Mouse (Mus musculus): ENCODE results near the gene Lrrd1. TPM values are rescaled to one million over a fixed set of nuclear protein-coding genes. Genes with fewer than 3 reads are reported as not detected.
"Not testable (repeated sequence)": the region's sequence is repeated elsewhere in the genome, so short reads cannot be mapped to it uniquely, and the experiment has no call there.

The Lrrd1 gene
- total RNA-seq (2021) = under 1 TPM in 1 of 2 experiments, not detected in 1; 0.21 TPM

- intact Hi-C loops (cut with DNase I) = no loop called here
- DNase-seq (ENCODE audit: extremely low spot score in 1 of 2, low spot score in 2 of 2) = peak in 1 of 2 experiments; percentile 36
Measured at GRCm38 (mm10) chr5:3845026-3845425, at the start of gene Lrrd1. TSS of gene Lrrd1 (plus strand) at chr5:3845173.

GRCm38 (mm10) chr5:3797101-3797500 is 47.9 kb upstream of the Lrrd1 start:
- intact Hi-C loops (cut with DNase I); DNase-seq (ENCODE audit: extremely low spot score in 1 of 2, low spot score in 2 of 2): not testable (repeated sequence)

GRCm38 (mm10) chr5:3798656-3799055 is 46.3 kb upstream of the Lrrd1 start:
- DNase-seq (ENCODE audit: extremely low spot score in 1 of 2, low spot score in 2 of 2); intact Hi-C loops (cut with DNase I): not testable (repeated sequence)

GRCm38 (mm10) chr5:3800041-3800440 is 44.9 kb upstream of the Lrrd1 start:
- no peak for DNase-seq (ENCODE audit: extremely low spot score in 1 of 2, low spot score in 2 of 2)
- intact Hi-C loops (cut with DNase I) = loop anchor here (5.0 kb wide), 1 partner anchor 153 kb away; no protein-coding TSS in a partner anchor

- intact Hi-C loops (cut with DNase I) = loop anchor here (5.0 kb wide), 1 partner anchor 154 kb away; no protein-coding TSS in a partner anchor
- DNase-seq (ENCODE audit: extremely low spot score in 1 of 2, low spot score in 2 of 2) = no peak
Measured at GRCm38 (mm10) chr5:3800881-3801280, 44.1 kb upstream of the Lrrd1 start.

- intact Hi-C loops (cut with DNase I) = loop anchor here (5.0 kb wide), 1 partner anchor 155 kb away; no protein-coding TSS in a partner anchor
- no peak for DNase-seq (ENCODE audit: extremely low spot score in 1 of 2, low spot score in 2 of 2)
Measured at GRCm38 (mm10) chr5:3801672-3802432, 43.1 kb upstream of the Lrrd1 start.

GRCm38 (mm10) chr5:3802433-3803291 is 42.3 kb upstream of the Lrrd1 start, which contains the start of the genes Ankib1 and Krit1:
TSS of gene Ankib1 (minus strand) at chr5:3802925.
TSS of gene Krit1 (plus strand) at chr5:3803184.
- intact Hi-C loops (cut with DNase I) = loop anchor here (5.0 kb wide), 1 partner anchor 155 kb away; no protein-coding TSS in a partner anchor

GRCm38 (mm10) chr5:3803292-3804165 is 41.4 kb upstream of the Lrrd1 start:
- intact Hi-C loops (cut with DNase I) = loop anchor here (5.0 kb wide), 1 partner anchor 156 kb away; no protein-coding TSS in a partner anchor
- peak in 1 of 2 experiments; percentile 5 for DNase-seq (ENCODE audit: extremely low spot score in 1 of 2, low spot score in 2 of 2)

More at GRCm38 (mm10) chr5:3802433-3803291, 42.3 kb upstream of the Lrrd1 start, which contains the start of the genes Ankib1 and Krit1:
- peak; percentile 89 to 95 for DNase-seq (ENCODE audit: extremely low spot score in 1 of 2, low spot score in 2 of 2)

GRCm38 (mm10) chr5:3808472-3808871 is 36.5 kb upstream of the Lrrd1 start:
- no peak for DNase-seq (ENCODE audit: extremely low spot score in 1 of 2, low spot score in 2 of 2)
- intact Hi-C loops (cut with DNase I) = no loop called here

- intact Hi-C loops (cut with DNase I) = no loop called here
- DNase-seq (ENCODE audit: extremely low spot score in 1 of 2, low spot score in 2 of 2) = no peak
Measured at GRCm38 (mm10) chr5:3834107-3834506, 10.9 kb upstream of the Lrrd1 start.

- DNase-seq (ENCODE audit: extremely low spot score in 1 of 2, low spot score in 2 of 2) = no peak
- intact Hi-C loops (cut with DNase I) = no loop called here
Measured at GRCm38 (mm10) chr5:3870161-3870560, 25.2 kb downstream of the Lrrd1 start.

- intact Hi-C loops (cut with DNase I) = no loop called here
- no peak for DNase-seq (ENCODE audit: extremely low spot score in 1 of 2, low spot score in 2 of 2)
Measured at GRCm38 (mm10) chr5:3872348-3872747, 27.4 kb downstream of the Lrrd1 start.

- DNase-seq (ENCODE audit: extremely low spot score in 1 of 2, low spot score in 2 of 2) = no peak
Measured at GRCm38 (mm10) chr5:3873485-3873884, 28.5 kb downstream of the Lrrd1 start.

GRCm38 (mm10) chr5:3886862-3887261 is 41.9 kb downstream of the Lrrd1 start:
- intact Hi-C loops (cut with DNase I) = not testable (repeated sequence)

More at GRCm38 (mm10) chr5:3873485-3873884, 28.5 kb downstream of the Lrrd1 start:
- intact Hi-C loops (cut with DNase I) = no loop called here

GRCm38 (mm10) chr5:3889201-3889600 is 44.2 kb downstream of the Lrrd1 start:
- no peak for DNase-seq (ENCODE audit: extremely low spot score in 1 of 2, low spot score in 2 of 2)
- intact Hi-C loops (cut with DNase I) = no loop called here

More at GRCm38 (mm10) chr5:3886862-3887261, 41.9 kb downstream of the Lrrd1 start:
- DNase-seq (ENCODE audit: extremely low spot score in 1 of 2, low spot score in 2 of 2) = not testable (repeated sequence)

GRCm38 (mm10) chr5:3893459-3894293 is 48.7 kb downstream of the Lrrd1 start, which contains the start of gene Mterf1a:
TSS of gene Mterf1a (minus strand) at chr5:3893933.
- intact Hi-C loops (cut with DNase I) = loop anchor here (2.0 kb wide), 1 partner anchor 297 kb away; no protein-coding TSS in a partner anchor

GRCm38 (mm10) chr5:3894294-3894619 is 49.3 kb downstream of the Lrrd1 start:
- not testable (repeated sequence) for DNase-seq (ENCODE audit: extremely low spot score in 1 of 2, low spot score in 2 of 2)
- intact Hi-C loops (cut with DNase I) = loop anchor here (2.0 kb wide), 1 partner anchor 297 kb away; no protein-coding TSS in a partner anchor

More at GRCm38 (mm10) chr5:3893459-3894293, 48.7 kb downstream of the Lrrd1 start, which contains the start of gene Mterf1a:
- not testable (repeated sequence) for DNase-seq (ENCODE audit: extremely low spot score in 1 of 2, low spot score in 2 of 2)
